Mouse (Mus musculus) C2C12 (cell line): ENCODE measurements around the gene Bbs12.

ENCODE experiments used
- CEBPB ChIP-seq: IDR thresholded peaks from one replicate; pipeline ENCODE4 v1.6.1; 2011; ENCODE audit warnings: low read depth, mild to moderate bottlenecking, control low read depth, moderate library complexity
- CTCF ChIP-seq: IDR thresholded peaks from one replicate; pipeline ENCODE4 v1.5.1; 2011; ENCODE audit not compliant: control insufficient read depth, insufficient read depth, insufficient read length
- MYOD1 ChIP-seq: IDR thresholded peaks from one replicate; pipeline ENCODE4 v1.6.1; 2011; ENCODE audit warnings: low read depth; ENCODE audit not compliant: control insufficient read depth, insufficient read length
- MYOG ChIP-seq: IDR thresholded peaks from one replicate; pipeline ENCODE4 v1.6.1; 2011; ENCODE audit not compliant: control insufficient read depth, insufficient read length; ENCODE audit errors: extremely low read depth
- USF1 ChIP-seq: IDR thresholded peaks from one replicate; pipeline ENCODE4 v1.6.1; 2011; ENCODE audit warnings: low read depth, mild to moderate bottlenecking, control low read depth, moderate library complexity

DNA sequence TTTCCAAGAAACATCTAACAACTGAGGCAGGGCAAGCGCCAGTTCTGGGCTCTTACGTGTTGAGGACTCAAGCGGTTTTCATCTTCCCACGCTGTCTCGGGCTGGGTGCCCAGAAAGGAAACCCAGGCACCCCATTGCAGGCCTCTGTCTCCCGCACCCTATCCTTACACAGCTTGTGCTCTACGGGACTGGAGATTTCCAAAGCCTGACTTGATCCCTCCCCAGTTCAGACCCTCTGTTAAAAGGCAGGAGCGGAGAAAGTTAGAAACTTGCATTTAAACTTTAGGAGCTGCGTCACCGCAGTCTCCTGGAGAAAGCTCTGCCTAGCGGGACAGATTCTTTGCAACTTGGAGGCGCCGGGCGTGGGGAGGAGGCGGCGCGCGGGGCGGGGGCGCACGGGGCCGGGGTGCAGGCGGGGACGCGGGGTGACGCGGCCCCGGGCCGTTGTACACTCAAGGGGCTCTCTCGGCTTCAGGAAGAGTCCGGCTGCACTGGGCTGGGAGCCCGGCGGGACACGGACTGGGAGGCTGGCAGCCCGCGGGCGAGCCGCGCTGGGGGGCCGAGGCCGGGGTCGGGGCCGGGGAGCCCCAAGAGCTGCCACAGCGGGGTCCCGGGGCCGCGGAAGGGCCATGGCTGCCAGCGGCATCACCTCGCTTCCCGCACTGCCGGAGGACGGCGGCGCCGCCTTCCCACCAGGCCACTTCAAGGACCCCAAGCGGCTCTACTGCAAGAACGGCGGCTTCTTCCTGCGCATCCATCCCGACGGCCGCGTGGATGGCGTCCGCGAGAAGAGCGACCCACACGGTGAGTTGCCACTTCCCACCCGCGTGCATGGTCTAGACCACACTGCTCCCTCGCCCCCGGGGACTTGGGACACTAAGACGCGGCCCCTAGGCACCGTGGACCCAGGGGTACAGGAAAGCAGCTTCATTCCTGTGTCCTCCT lies 36.1 kb downstream of the Bbs12 start, which contains the start of gene Fgf2:
- no peak for TF ChIP-seq CTCF
- TF ChIP-seq MYOD1 = no peak
- TF ChIP-seq USF1 = no peak
- TF ChIP-seq MYOG = no peak
- no peak for TF ChIP-seq CEBPB
